Mouse (Mus musculus) neutrophil, adult 5-6 weeks (primary cell): Measurements from ENCODE around the gene Pdlim3. TPM values are rescaled to one million over a fixed set of nuclear protein-coding genes. Genes with fewer than 3 reads are reported as not detected.
A peak's percentile ranks its signal among the peaks of the same experiment; 100 is the strongest.

ENCODE experiments used
- ATAC-seq: fragments of 151-379, 151-347 bp; 2 replicates; pipeline ENCODE4 v1.8.0; 2017; ENCODE audit warnings: mild to moderate bottlenecking, moderate TSS enrichment; ENCODE audit not compliant: insufficient number of reproducible peaks, poor library complexity, low FRiP score, severe bottlenecking; ENCODE audit errors: extremely low read depth
- total RNA-seq: library from RNA; stranded (forward); fragments of 200-1000 nt; gene quantifications from 2 replicates; pipeline ENCODE4 v1.2.3, GENCODE M21; 2017

Pdlim3 gene
- total RNA-seq, 1 experiment from 2014 or later = 1.3 TPM

- ATAC-seq = peak; percentile 98
Observed at GRCm38 (mm10) chr8:45899783-45900182, 14.5 kb downstream of the Pdlim3 start.

GRCm38 (mm10) chr8:45901626-45902025 is 16.4 kb downstream of the Pdlim3 start:
- ATAC-seq = no peak

DNA sequence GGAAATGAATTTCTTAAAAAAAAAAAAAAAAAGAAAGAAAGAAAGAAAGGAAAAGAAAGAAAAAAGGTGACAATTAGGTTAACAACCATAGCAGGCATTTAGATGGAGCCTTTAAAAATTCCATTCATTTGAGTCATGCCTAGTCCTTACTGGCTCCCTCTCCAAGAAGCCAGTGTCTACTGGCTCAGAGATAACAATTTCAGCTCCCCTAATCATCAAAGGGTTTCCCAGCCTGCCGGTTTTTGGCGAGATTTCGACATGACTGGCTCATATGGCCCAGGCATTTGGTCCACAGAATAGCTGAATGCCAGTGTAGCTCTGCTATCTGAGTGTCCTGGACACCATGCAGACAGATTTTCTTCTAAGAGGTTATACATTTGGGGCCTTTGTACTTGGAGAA is 18.4 kb downstream of the Pdlim3 start:
- no peak for ATAC-seq

- ATAC-seq = no peak
Observed at GRCm38 (mm10) chr8:45905591-45906250, 20.5 kb downstream of the Pdlim3 start.

DNA sequence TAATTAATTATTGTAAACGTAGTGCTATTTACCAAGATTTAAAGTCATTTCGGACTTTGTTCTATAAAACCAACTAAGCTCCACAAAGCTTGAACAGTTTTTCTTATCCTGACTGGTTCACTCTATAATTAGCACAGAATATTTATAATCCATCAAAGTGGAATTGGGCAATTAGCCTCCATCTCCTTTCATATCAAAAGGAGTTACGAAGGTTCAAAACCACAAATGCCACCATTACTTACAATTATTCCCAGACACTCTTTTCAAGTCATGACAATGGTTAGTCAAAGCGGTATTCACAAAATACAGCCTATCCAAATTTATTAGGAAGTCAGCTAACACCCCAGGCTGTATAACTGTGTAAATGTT is 21.0 kb downstream of the Pdlim3 start:
- ATAC-seq = no peak

DNA sequence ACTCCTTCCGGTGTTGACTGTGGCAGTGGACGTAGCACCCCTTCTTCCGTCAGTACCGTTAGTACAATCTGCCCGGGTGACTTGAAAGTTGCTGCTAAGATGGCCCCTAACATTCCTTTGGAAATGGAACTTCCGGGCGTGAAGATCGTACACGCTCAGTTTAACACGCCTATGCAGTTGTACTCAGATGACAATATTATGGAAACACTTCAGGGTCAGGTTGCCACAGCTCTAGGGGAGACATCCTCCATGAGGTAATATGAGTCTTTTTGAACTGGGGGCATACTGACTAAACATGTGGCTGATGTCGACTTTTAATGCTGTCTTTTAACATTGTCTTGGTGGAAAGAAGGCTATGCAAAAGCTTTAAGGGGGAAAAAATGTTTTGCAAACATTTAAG is 28.4 kb downstream of the Pdlim3 start:
- no peak for ATAC-seq

DNA sequence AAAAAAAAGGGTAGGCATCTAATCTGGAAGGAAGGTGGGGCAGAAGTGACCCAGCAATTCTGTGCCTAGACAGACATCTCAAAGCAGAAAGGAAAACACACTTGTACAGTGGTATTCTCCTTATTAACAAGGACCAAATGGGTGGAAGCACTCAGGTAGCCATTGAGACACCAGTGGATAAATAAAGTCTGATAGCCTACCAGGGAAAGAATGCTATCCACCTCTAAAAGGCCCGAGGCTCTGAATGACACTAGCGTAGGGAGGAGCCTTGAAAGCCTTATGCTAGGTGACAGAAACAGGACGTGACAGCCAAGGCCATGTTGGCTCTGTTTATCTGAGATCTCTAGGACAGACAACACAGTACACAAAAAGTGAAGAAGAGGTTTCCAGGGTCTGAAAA is 31.2 kb downstream of the Pdlim3 start:
- ATAC-seq = no peak

DNA sequence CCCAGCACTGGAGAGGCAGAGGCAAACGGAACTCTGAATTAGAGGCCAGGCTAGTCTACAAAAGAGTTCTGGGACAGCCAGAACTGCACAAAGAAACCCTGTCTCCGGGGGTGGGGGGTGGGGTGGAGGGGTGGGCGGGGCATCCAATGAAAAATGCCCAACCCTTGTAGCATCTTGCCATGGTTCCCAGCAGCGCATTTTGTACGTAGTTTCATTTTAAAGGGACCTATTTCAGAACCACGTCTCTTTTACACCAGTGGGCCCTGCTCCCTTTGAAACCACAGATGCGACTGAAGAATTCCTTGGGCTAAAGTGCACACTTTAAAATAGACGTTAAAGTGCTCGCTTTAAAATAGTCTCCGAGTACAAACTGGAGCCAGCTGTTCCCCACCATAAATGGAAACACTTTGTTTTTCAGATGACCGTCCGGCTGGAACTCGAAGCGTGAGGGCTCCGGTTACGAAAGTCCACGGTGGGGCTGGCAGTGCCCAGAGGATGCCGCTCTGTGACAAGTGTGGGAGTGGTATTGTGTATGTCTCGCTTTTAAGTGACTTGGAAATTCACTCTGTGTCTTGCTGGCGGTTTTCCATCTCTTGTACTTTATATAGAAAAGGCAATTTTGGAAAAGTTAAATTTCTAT is 31.9 kb downstream of the Pdlim3 start:
- no peak for ATAC-seq

GRCm38 (mm10) chr8:45918891-45919290 is 33.6 kb downstream of the Pdlim3 start:
- ATAC-seq = no peak

GRCm38 (mm10) chr8:45920392-45920791 is 35.1 kb downstream of the Pdlim3 start:
- no peak for ATAC-seq

DNA sequence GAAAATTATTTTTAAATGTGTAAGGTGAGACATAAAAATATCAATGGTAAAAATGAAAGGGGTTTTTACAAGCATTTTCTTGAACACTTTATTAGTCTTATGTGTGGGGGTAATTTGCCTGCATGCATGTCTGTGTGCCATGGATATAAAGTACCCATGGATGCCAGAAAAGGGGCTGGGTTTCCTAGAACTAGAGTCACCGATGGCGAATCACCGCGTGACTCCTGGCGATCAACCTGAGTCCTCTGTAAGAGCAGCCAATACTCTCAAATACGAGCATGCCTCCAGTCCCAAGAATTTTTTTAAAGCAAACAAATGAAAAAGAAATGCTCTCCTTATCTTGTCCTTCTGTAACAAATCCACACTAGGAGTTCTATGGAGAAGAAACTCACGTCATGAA is 36.9 kb downstream of the Pdlim3 start:
- no peak for ATAC-seq

- ATAC-seq = peak; percentile 95
Observed at GRCm38 (mm10) chr8:45934582-45935014, 49.3 kb downstream of the Pdlim3 start, which contains the start of gene Ccdc110. Ccdc110 (plus strand) TSS chr8:45934619.

DNA sequence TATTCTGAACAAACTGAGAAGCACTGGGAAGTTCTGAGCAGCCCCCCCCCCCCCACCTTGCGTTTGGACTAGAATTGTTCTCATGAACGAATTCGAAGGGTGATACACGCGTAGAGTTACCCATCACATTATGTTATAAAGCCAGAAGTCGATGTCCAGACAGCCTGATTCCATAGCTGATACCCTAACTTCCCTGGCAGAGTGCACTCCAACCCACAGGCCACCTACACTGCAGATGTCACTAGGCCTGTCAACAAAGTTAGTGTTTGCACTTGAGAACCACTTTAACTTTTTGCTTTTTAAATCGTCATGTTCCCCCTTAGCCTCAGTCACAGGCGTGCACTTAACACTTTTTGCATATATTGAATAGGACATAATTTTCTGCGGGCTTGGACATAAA is 51.7 kb downstream of the Pdlim3 start:
- no peak for ATAC-seq

GRCm38 (mm10) chr8:45946283-45946682 is 61.0 kb downstream of the Pdlim3 start:
- ATAC-seq = no peak

DNA sequence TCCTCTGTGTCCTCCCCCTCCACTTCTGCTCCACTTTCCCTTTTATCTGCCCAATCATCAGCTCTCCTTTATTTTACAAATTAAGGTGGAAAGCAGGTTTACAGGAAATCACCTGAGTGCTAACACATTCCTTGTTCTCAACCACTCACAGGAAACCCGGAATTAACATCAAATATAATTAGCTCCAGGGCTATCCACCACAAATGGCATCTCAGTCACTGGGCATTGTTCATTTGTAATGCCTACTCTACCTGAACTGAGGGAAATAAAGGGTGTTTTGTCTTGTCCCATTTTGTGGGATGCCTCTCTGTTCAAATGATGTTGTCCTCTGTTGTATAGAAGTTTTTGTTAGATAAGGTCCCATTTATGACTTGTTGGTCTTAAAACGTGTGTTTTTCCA is 65.4 kb downstream of the Pdlim3 start:
- no peak for ATAC-seq

Other genes starting within 250 kb of the Pdlim3 start
- gene Ccdc110, start 49.2 kb downstream of the Pdlim3 start, total RNA-seq = not detected in 2 replicates
- 6.8 and 8.8 TPM in 2 replicates for gene 1700029J07Rik, start 89.8 kb downstream of the Pdlim3 start, total RNA-seq
- 59.1 and 70.5 TPM in 2 replicates for gene Ufsp2, start 90.1 kb downstream of the Pdlim3 start, total RNA-seq
- gene Lrp2bp, start 113.8 kb downstream of the Pdlim3 start, total RNA-seq = 0.23 and 0.25 TPM in 2 replicates
- 41.3 and 43.2 TPM in 2 replicates for gene Ankrd37, start 120.2 kb downstream of the Pdlim3 start, total RNA-seq